Mouse (Mus musculus) CH12.LX (cell line): ENCODE results near the gene Chpf2. TPM values are rescaled to one million over a fixed set of nuclear protein-coding genes. Genes with fewer than 3 reads are reported as not detected.

Experiments used
- DNase-seq: peaks from one replicate; pipeline ENCODE4 v3.0.0-alpha.2; 2013; ENCODE audit errors: extremely low read depth
- H3K27ac ChIP-seq: 2 replicates; pipeline ENCODE4 v1.5.1; 2012; ENCODE audit warnings: low read depth, mild to moderate bottlenecking, control low read depth, moderate library complexity; ENCODE audit not compliant: insufficient read depth
- H3K27me3 ChIP-seq: replicated peaks from 2 replicates; pipeline ENCODE3; 2012; ENCODE audit warnings: inconsistent platforms
- H3K36me3 ChIP-seq, 2 experiments: replicated peaks in 1 of 2; 2 replicates each; pipeline versions ENCODE3 to v1.6.1; 2012; ENCODE audit warnings: inconsistent platforms in 1 of 2, low read length in 1 of 2, mild to moderate bottlenecking in 1 of 2, mixed read lengths in 1 of 2, moderate library complexity in 1 of 2; ENCODE audit not compliant: control insufficient read depth in 1 of 2, insufficient read depth in 1 of 2
- H3K4me1 ChIP-seq, 2 experiments: 2 replicates each; pipeline ENCODE4 v1.6.1; 2012; ENCODE audit warnings: inconsistent platforms in 1 of 2, moderate library complexity in 1 of 2; ENCODE audit not compliant: insufficient read depth in 2 of 2, control insufficient read depth in 1 of 2
- H3K4me2 ChIP-seq: 2 replicates; pipeline ENCODE4 v1.6.1; 2012; ENCODE audit warnings: low read depth, mild to moderate bottlenecking, control low read depth; ENCODE audit not compliant: poor library complexity, insufficient read depth, severe bottlenecking
- H3K4me3 ChIP-seq, 3 experiments: fragments of 150-350 bp in 1 of 3; sonication (generic) in 1 of 3; replicated peaks in 1 of 3; 2 replicates each; pipeline versions ENCODE3 to v1.5.1; 2011 to 2012; ENCODE audit warnings: low read depth in 2 of 3, low read length in 2 of 3, mild to moderate bottlenecking in 2 of 3, moderate library complexity in 2 of 3, control low read depth in 1 of 3, improper control_type of control experiment in 1 of 3, inconsistent platforms in 1 of 3, mixed read lengths in 1 of 3; ENCODE audit not compliant: poor library complexity in 1 of 3
- H3K79me2 ChIP-seq: replicated peaks from 2 replicates; pipeline ENCODE4 v1.6.1; 2012; ENCODE audit warnings: mild to moderate bottlenecking, moderate library complexity; ENCODE audit not compliant: control insufficient read depth, poor library complexity, insufficient read depth, severe bottlenecking; ENCODE audit errors: extremely low read depth
- H3K9ac ChIP-seq: 2 replicates; pipeline ENCODE4 v1.6.1; 2012; ENCODE audit warnings: low read depth, mild to moderate bottlenecking, control low read depth, moderate library complexity; ENCODE audit not compliant: insufficient read depth
- H3K9me3 ChIP-seq: replicated peaks from 2 replicates; pipeline ENCODE3; 2012; ENCODE audit warnings: low read length, inconsistent platforms, mixed read lengths
- CHD1 ChIP-seq: IDR thresholded peaks from 2 replicates; pipeline ENCODE4 v1.6.1; 2012; ENCODE audit warnings: low read depth, low read length, improper control_type of control experiment, inconsistent platforms
- E2F4 ChIP-seq: IDR thresholded peaks from 2 replicates; pipeline ENCODE4 v1.6.1; 2011; ENCODE audit warnings: low read depth, low read length, improper control_type of control experiment; ENCODE audit not compliant: insufficient replicate concordance
- GABPA ChIP-seq: IDR thresholded peaks from 2 replicates; pipeline ENCODE4 v1.6.1; 2012; ENCODE audit warnings: low read depth, low read length, improper control_type of control experiment, inconsistent platforms; ENCODE audit not compliant: insufficient replicate concordance
- JUN ChIP-seq: IDR thresholded peaks from 2 replicates; pipeline ENCODE4 v1.6.1; 2011; ENCODE audit warnings: low read depth, mild to moderate bottlenecking, low read length, improper control_type of control experiment, moderate library complexity; ENCODE audit not compliant: insufficient read depth
- JUND ChIP-seq: conservative IDR thresholded peaks from 2 replicates; pipeline ENCODE4 v1.6.1; 2011; ENCODE audit warnings: low read depth, low read length, improper control_type of control experiment
- KAT2A ChIP-seq: IDR thresholded peaks from 2 replicates; pipeline ENCODE4 v1.6.1; 2012; ENCODE audit warnings: low read length, improper control_type of control experiment, inconsistent platforms; ENCODE audit not compliant: insufficient replicate concordance
- MAX ChIP-seq: IDR thresholded peaks from 2 replicates; pipeline ENCODE4 v1.6.1; 2011; ENCODE audit warnings: low read length, improper control_type of control experiment
- MEF2A ChIP-seq: IDR thresholded peaks from 2 replicates; pipeline ENCODE4 v1.6.1; 2014; ENCODE audit warnings: low read depth, mild to moderate bottlenecking, inconsistent platforms, low read length, improper control_type of control experiment, borderline replicate concordance
- NELFE ChIP-seq: IDR thresholded peaks from 2 replicates; pipeline ENCODE4 v1.6.1; 2011; ENCODE audit warnings: low read depth, low read length, improper control_type of control experiment
- PAX5 ChIP-seq: IDR thresholded peaks from 2 replicates; pipeline ENCODE4 v1.6.1; 2012; ENCODE audit warnings: low read length, inconsistent platforms, mixed read lengths
- POLR2A ChIP-seq: IDR thresholded peaks from 2 replicates; pipeline ENCODE4 v1.6.1; 2011; ENCODE audit warnings: low read depth, mild to moderate bottlenecking, improper control_type of control experiment, low read length
- RAD21 ChIP-seq: IDR thresholded peaks from 2 replicates; pipeline ENCODE4 v1.6.1; 2011; ENCODE audit warnings: low read depth, mild to moderate bottlenecking, low read length, improper control_type of control experiment, moderate library complexity
- RCOR1 ChIP-seq: conservative IDR thresholded peaks from 2 replicates; pipeline ENCODE4 v1.6.1; 2012; ENCODE audit warnings: low read depth, mild to moderate bottlenecking, inconsistent platforms, low read length, improper control_type of control experiment
- SIN3A ChIP-seq: IDR thresholded peaks from 2 replicates; pipeline ENCODE4 v1.6.1; 2012; ENCODE audit warnings: low read length, improper control_type of control experiment, inconsistent platforms
- SMC3 ChIP-seq: IDR thresholded peaks from 2 replicates; pipeline ENCODE4 v1.6.1; 2011; ENCODE audit warnings: low read depth, low read length, improper control_type of control experiment
- TBP ChIP-seq: conservative IDR thresholded peaks from 2 replicates; pipeline ENCODE4 v1.6.1; 2011; ENCODE audit warnings: low read depth, low read length, improper control_type of control experiment
- TCF12 ChIP-seq: IDR thresholded peaks from 2 replicates; pipeline ENCODE4 v1.6.1; 2014; ENCODE audit warnings: low read depth, mild to moderate bottlenecking, inconsistent platforms, low read length, improper control_type of control experiment
- UBTF ChIP-seq: IDR thresholded peaks from 2 replicates; pipeline ENCODE4 v1.6.1; 2012; ENCODE audit warnings: low read depth, mild to moderate bottlenecking, inconsistent platforms, low read length, improper control_type of control experiment, moderate library complexity
- USF1 ChIP-seq: IDR thresholded peaks from 2 replicates; pipeline ENCODE4 v1.6.1; 2014; ENCODE audit warnings: low read depth, mild to moderate bottlenecking, inconsistent platforms, low read length, improper control_type of control experiment
- ZC3H11A ChIP-seq: IDR thresholded peaks from 2 replicates; pipeline ENCODE4 v1.6.1; 2012; ENCODE audit warnings: low read depth, mild to moderate bottlenecking, inconsistent platforms, low read length, improper control_type of control experiment
- ZMIZ1 ChIP-seq: IDR thresholded peaks from 2 replicates; pipeline ENCODE4 v1.6.1; 2012; ENCODE audit warnings: low read depth, mild to moderate bottlenecking, inconsistent platforms, low read length, improper control_type of control experiment
- ZNF384 ChIP-seq: IDR thresholded peaks from 2 replicates; pipeline ENCODE4 v1.6.1; 2012; ENCODE audit warnings: low read depth, low read length, improper control_type of control experiment, inconsistent platforms
- dilution Hi-C: fragments of 300-500 bp; cut with MboI; formaldehyde crosslinking; loops from 2 replicates; pipeline ENCODE4 v1.14.3; 2020; ENCODE audit warnings: low sequenced_read_pairs; ENCODE audit not compliant: extremely low pct_unique_long_range_greater_than_20kb, extremely low pct_ligation_motif_present
- in situ Hi-C: fragments of 300-500 bp; cut with MboI; formaldehyde crosslinking; loops from 3 replicates; pipeline ENCODE4 v1.14.3; 2019; ENCODE audit warnings: low sequenced_read_pairs, low pct_ligation_motif_present, low pct_unique_long_range_greater_than_20kb, mixed read lengths
- polyA plus RNA-seq: library from polyadenylated mRNA; unstranded; fragments of >175 nt; gene quantifications from 2 replicates; pipeline ENCODE4 v1.2.1, GENCODE M21; 2012; ENCODE audit warnings: low read depth; ENCODE audit not compliant: insufficient read length
- total RNA-seq, 2 experiments: library from RNA; depleted of rRNA; stranded (reverse); fragments of 300-350 nt in 1 of 2; fragments of >200 nt in 1 of 2; gene quantifications; 2 replicates each; pipeline ENCODE4 v1.2.3; 2012 to 2014

Chpf2 gene
- total and polyA plus RNA-seq, 3 experiments: 11.2 to 22.8 (median 20.4) TPM

DNA sequence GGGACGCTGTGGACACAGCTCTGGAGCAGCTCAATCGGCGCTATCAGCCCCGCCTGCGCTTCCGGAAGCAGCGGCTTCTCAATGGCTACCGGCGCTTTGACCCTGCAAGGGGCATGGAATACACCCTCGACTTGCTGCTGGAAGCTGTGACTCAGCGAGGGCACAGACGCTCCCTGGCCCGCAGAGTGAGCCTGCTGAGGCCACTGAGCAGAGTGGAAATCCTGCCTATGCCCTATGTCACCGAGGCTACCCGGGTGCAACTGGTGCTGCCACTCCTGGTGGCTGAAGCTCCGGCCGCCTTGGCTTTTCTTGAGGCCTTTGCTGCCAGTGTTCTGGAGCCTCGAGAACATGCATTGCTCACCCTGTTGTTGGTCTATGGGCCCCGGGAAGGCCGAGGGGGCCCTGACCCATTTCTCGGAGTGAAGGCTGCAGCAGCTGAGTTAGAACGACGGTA, 4.8 kb downstream of the Chpf2 start:
- dilution Hi-C loops (no loop called here), in situ Hi-C loops (no loop called here)
- no peak overlapping the region for H3K4me2 ChIP-seq
- H3K9ac ChIP-seq: no peak overlapping the region
- TF ChIP-seq E2F4: no peak
- TF ChIP-seq TCF12: no peak
- no peak for TF ChIP-seq ZMIZ1
- no peak for TF ChIP-seq JUND
- no peak for TF ChIP-seq JUN
- TF ChIP-seq ZC3H11A: no peak
- TF ChIP-seq MEF2A: no peak
- no peak for TF ChIP-seq NELFE
- no peak for TF ChIP-seq ZNF384
- TF ChIP-seq POLR2A: no peak; the same call in 1 of the 2 replicates
- no peak for TF ChIP-seq TBP
- TF ChIP-seq CHD1: no peak
- no peak for TF ChIP-seq SMC3
- TF ChIP-seq SIN3A: no peak
- H3K4me1 ChIP-seq: peaks cover 8 to 20% of the 10 kb centered on the region in 2 experiments
- H3K27ac ChIP-seq: no peak overlapping the region
- peaks cover 67 to 85% of the 10 kb centered on the region in 2 experiments for H3K36me3 ChIP-seq
- H3K9me3 ChIP-seq: no peaks in the 10 kb centered on the region
- H3K4me3 ChIP-seq: no peak overlapping the region
- H3K79me2 ChIP-seq: peaks cover 19% of the 10 kb centered on the region
- H3K27me3 ChIP-seq: no peaks in the 10 kb centered on the region
- DNase-seq: no peak

DNA sequence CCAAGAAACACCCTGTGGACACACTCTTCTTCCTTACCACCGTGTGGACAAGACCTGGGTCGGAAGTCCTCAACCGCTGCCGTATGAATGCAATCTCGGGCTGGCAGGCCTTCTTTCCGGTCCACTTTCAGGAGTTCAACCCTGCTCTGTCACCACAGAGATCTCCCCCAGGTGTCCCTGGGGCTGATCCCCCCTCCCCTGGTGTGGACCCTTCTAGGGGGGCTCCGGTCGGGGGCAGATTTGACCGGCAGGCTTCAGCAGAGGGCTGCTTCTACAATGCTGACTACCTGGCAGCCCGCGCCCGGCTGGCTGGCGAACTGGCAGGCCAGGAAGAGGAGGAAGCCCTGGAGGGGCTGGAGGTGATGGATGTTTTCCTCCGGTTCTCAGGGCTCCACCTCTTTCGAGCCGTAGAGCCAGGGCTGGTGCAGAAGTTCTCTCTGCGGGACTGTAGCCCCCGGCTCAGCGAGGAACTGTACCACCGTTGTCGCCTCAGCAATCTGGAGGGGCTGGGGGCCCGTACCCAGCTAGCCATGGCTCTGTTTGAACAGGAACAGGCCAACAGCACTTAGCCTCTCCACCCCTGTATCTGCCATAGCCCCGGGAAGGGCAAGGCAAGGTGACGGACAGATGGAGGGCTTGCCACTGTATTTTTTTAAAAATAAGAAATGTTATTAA, 5.4 kb downstream of the Chpf2 start:
- Histone ChIP-seq H3K27me3 (no peaks in the 10 kb centered on the region), H3K9ac (no peak overlapping the region), H3K4me2 (no peak overlapping the region), H3K4me1 (peaks cover 8 to 27% of the 10 kb centered on the region in 2 experiments), H3K79me2 (peaks cover 19% of the 10 kb centered on the region), H3K4me3 (no peak overlapping the region), H3K9me3 (no peaks in the 10 kb centered on the region), H3K27ac (no peak overlapping the region), H3K36me3 (peaks cover 67 to 88% of the 10 kb centered on the region in 2 experiments)
- dilution Hi-C loops: no loop called here
- no peak for TF ChIP-seq CHD1
- TF ChIP-seq PAX5: no peak
- no peak for TF ChIP-seq SIN3A
- no peak for TF ChIP-seq USF1
- TF ChIP-seq UBTF: no peak
- TF ChIP-seq KAT2A: no peak
- TF ChIP-seq TCF12: no peak
- TF ChIP-seq GABPA: no peak
- no peak for TF ChIP-seq JUND
- TF ChIP-seq RAD21: no peak
- TF ChIP-seq ZMIZ1: no peak
- TF ChIP-seq RCOR1: no peak
- TF ChIP-seq MAX: no peak
- in situ Hi-C loops: no loop called here
- DNase-seq: no peak
